Mouse (Mus musculus): ENCODE results near the gene Gm3685. TPM values are rescaled to one million over a fixed set of nuclear protein-coding genes. Genes with fewer than 3 reads are reported as not detected.
"Not testable (repeated sequence)": the region's sequence is repeated elsewhere in the genome, so short reads cannot be mapped to it uniquely, and the experiment has no call there.

Gene Gm3685
- polyA plus RNA-seq (2015; fragmentation: Nextera tagmentation; extraction: Ambion mirVana): not detected in 2 replicates

DNA sequence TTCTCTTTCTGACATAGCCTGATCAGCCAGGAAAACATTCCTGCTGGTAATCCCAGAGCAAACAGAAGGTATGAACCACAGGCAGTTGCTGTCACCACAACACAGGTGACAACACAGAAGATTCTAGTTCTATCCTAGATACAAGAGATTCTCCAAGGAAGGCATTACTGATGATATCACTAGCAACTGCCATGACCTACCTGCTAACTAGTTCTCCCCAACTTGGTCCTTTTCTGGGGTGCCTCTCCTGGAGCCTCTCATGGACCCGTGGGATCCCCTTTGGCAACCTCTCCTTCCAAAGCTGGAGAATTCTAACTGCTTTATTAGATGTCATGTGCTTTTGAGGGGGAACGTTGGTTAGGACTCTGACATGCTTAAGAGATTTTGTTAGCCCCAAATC, at the start of gene Gm3685:
Gm3685 (minus strand) TSS at position 101 of the 400 bp plus-strand sequence.
- not testable (repeated sequence) for H3K9ac ChIP-seq; H3K4me2 ChIP-seq; H3K36me3 ChIP-seq; H3K4me3 ChIP-seq; H3K4me1 ChIP-seq (replicated peaks); H3K27ac ChIP-seq; H3K9me3 ChIP-seq; H3K27me3 ChIP-seq; ATAC-seq (ENCODE audit: low FRiP score)
- no CpG with 5 or more reads among the region's 2 CpGs for WGBS

DNA sequence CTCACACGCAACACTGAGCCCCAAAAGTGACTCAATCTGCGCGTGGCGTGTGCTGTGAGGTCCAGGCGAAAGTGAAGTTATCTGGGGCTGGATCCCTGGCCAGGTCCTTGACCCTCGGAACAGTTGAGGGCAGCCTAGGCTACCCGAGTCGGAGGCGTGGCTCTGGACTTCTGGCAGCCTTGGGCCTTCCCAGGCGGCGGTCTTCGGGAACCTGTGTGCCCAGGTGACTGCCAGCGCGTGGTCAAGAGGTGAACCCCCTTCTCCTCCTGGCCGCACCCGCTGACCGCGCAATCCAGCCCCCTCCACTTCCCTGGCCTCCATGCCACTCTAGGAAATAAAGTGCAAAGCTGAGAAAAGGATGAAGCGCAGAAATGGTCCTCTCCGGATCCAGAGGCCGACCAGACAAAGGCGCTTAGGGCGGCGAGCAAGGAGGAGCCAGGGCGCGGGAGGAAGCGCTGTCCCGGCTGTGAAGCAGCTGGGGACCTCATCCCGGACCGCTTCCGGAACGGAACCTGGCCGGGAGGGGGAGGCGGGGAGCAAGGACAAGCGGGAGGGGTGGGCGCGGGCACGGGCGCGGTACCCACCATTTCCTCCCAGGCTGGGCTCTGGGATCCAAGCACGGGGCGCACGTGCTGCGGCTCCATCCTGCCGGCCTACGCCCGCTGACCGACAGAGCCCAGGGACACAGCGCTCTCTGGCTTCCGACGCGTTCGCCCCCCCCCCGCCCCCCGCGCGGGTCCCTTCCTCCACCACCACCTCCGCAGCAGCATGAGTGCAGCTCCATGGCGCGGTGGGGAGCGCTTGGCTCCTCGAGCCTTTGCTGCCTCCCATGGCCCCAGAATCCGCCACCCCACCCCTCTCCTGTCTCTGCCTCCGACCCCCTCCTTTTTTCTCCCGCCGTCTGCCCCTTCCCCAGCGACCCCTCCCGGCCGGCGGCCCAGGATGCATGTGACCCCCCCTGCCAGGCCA, 17.7 kb downstream of the Gm3685 start, which contains the start of gene Gm10406:
Gm10406 (minus strand) TSS at position 669 of the 969 bp plus-strand sequence.
- H3K9ac ChIP-seq: peak within 1 kb of the TSS; percentile 73
- H3K9me3 ChIP-seq; H3K36me3 ChIP-seq; H3K4me1 ChIP-seq (replicated peaks); ATAC-seq (ENCODE audit: low FRiP score); H3K27me3 ChIP-seq: not testable (repeated sequence)
- H3K4me2 ChIP-seq: peak within 1 kb of the TSS; percentile 67
- WGBS: 2% methylated on average over 38 of the region's 70 CpGs
- H3K4me3 ChIP-seq: peak within 1 kb of the TSS; percentile 48
- H3K27ac ChIP-seq: peak within 1 kb of the TSS; percentile 79

GRCm38 (mm10) chr14:7026274-7026673, 18.5 kb downstream of the Gm3685 start:
- ATAC-seq (ENCODE audit: low FRiP score); H3K9ac ChIP-seq; H3K9me3 ChIP-seq; H3K27ac ChIP-seq; H3K36me3 ChIP-seq; H3K27me3 ChIP-seq; H3K4me1 ChIP-seq (replicated peaks): not testable (repeated sequence)
- Histone ChIP-seq H3K4me2 (peak overlapping the region; percentile 67), H3K4me3 (peak overlapping the region; percentile 48)
- WGBS: 8% methylated on average over 9 of the region's 9 CpGs

Other genes with a start within 250 kb of the Gm3685 start
- not detected in 2 replicates for gene Gm3642, start 204.7 kb downstream of the Gm3685 start, polyA plus RNA-seq (2015; fragmentation: Nextera tagmentation; extraction: Ambion mirVana)
- 7.3 and 9.3 TPM in 2 replicates for gene Gm3667, start 155.0 kb downstream of the Gm3685 start, polyA plus RNA-seq (2015; fragmentation: Nextera tagmentation; extraction: Ambion mirVana)
- not detected in 2 replicates for gene Gm6356, start 71.2 kb downstream of the Gm3685 start, polyA plus RNA-seq (2015; fragmentation: Nextera tagmentation; extraction: Ambion mirVana)
- 3.9 and 5.3 TPM in 2 replicates for gene Gm10406, start 17.5 kb downstream of the Gm3685 start, polyA plus RNA-seq (2015; fragmentation: Nextera tagmentation; extraction: Ambion mirVana)
- 6.3 and 7.1 TPM in 2 replicates for gene Gm3696, start 55.7 kb upstream of the Gm3685 start, polyA plus RNA-seq (2015; fragmentation: Nextera tagmentation; extraction: Ambion mirVana)
- not detected in 2 replicates for gene Gm6676, start 80.4 kb upstream of the Gm3685 start, polyA plus RNA-seq (2015; fragmentation: Nextera tagmentation; extraction: Ambion mirVana)
- gene Gm3512, start 129.6 kb upstream of the Gm3685 start, polyA plus RNA-seq (2015; fragmentation: Nextera tagmentation; extraction: Ambion mirVana): 10.1 and 10.2 TPM in 2 replicates
- gene Gm16434, start 149.6 kb upstream of the Gm3685 start, polyA plus RNA-seq (2015; fragmentation: Nextera tagmentation; extraction: Ambion mirVana): not detected in 2 replicates
- not detected in 2 replicates for gene Gm3727, start 219.7 kb upstream of the Gm3685 start, polyA plus RNA-seq (2015; fragmentation: Nextera tagmentation; extraction: Ambion mirVana)

All from hindbrain, embryonic 13.5 days (tissue).